Mouse (Mus musculus) heart, adult 2 months (tissue): Measurements from ENCODE around the gene Gsg1l.

Experiments used
- CTCF ChIP-seq: fragments of 200-600 bp; IDR thresholded peaks from 2 replicates; pipeline ENCODE4 v1.8.1; 2022; ENCODE audit warnings: antibody characterized with exemption, mild to moderate bottlenecking, moderate library complexity
- POLR2A ChIP-seq: fragments of 200-500 bp; IDR thresholded peaks from 2 replicates; pipeline ENCODE4 v1.6.1; 2011; ENCODE audit warnings: mild to moderate bottlenecking, low read depth, low read length, control low read depth; ENCODE audit not compliant: insufficient read depth

DNA sequence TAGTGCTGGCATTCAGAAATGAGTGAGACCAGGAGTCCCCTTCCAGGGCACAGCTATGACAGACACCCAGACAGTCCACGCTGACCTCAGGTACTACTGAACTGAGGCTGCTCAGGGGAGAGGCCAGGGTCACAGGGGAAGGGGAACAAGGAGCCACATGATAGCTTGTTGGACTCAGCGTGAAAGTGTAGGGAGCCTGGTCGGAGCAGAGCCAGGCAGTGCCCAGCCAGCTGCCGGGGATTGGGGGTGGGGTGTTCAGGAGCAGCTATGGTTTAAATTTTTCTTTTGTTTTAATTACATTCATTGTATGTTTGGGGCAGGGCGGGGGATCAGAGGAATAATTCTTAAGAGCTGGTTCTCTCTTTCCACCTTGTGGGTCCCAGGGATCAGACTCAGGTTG is 253.7 kb downstream of the Gsg1l start:
- no peak for TF ChIP-seq POLR2A
- no peak for TF ChIP-seq CTCF
